Mouse (Mus musculus) layer of hippocampus, adult 8-10 months (tissue): ENCODE results near the gene Dcaf8. TPM values are rescaled to one million over a fixed set of nuclear protein-coding genes. Genes with fewer than 3 reads are reported as not detected.

ENCODE experiments used
- DNase-seq, 2 experiments: peaks; one replicate each; pipeline ENCODE4 v3.0.0; 2022; ENCODE audit warnings: low spot score in 2 of 2
- total RNA-seq, 4 experiments: library from RNA; stranded (reverse); gene quantifications; 2 replicates each; pipeline ENCODE4 v1.2.4; 2022

Dcaf8 gene
- total RNA-seq, 4 experiments from 2014 or later, result 111 to 123 (median 119) TPM

GRCm38 (mm10) chr1:172194435-172194834 is 46.6 kb downstream of the Dcaf8 start:
- DNase-seq, result no peak

- no peak for DNase-seq
Measured at GRCm38 (mm10) chr1:172197146-172197545, 49.3 kb downstream of the Dcaf8 start.

- DNase-seq, result no peak
Measured at GRCm38 (mm10) chr1:172197851-172198250, 50.0 kb downstream of the Dcaf8 start.

GRCm38 (mm10) chr1:172198316-172198715 is 50.4 kb downstream of the Dcaf8 start:
- no peak for DNase-seq

- DNase-seq, result no peak
Measured at GRCm38 (mm10) chr1:172198996-172199395, 51.1 kb downstream of the Dcaf8 start.

GRCm38 (mm10) chr1:172200161-172200560 is 52.3 kb downstream of the Dcaf8 start:
- DNase-seq, result no peak

GRCm38 (mm10) chr1:172200871-172201447 is 53.1 kb downstream of the Dcaf8 start:
- DNase-seq, result peak; percentile 68 to 78

- DNase-seq, result no peak
Measured at GRCm38 (mm10) chr1:172201967-172202880, 54.3 kb downstream of the Dcaf8 start.

GRCm38 (mm10) chr1:172202894-172203522 is 55.1 kb downstream of the Dcaf8 start:
- DNase-seq, result no peak

GRCm38 (mm10) chr1:172203566-172203965 is 55.7 kb downstream of the Dcaf8 start:
- DNase-seq, result no peak

- DNase-seq, result no peak
Measured at GRCm38 (mm10) chr1:172204033-172204813, 56.3 kb downstream of the Dcaf8 start.

- DNase-seq, result no peak
Measured at GRCm38 (mm10) chr1:172204814-172205740, 57.2 kb downstream of the Dcaf8 start.

- no peak for DNase-seq
Measured at GRCm38 (mm10) chr1:172205741-172206087, 57.8 kb downstream of the Dcaf8 start.

GRCm38 (mm10) chr1:172206141-172206917 is 58.4 kb downstream of the Dcaf8 start, which contains the start of gene Pea15a:
Gene Pea15a, minus strand, starts transcription at chr1:172206804.
- DNase-seq, result peak; percentile 79 to 82

- no peak for DNase-seq
Measured at GRCm38 (mm10) chr1:172207111-172207584, 59.3 kb downstream of the Dcaf8 start.

- DNase-seq, result no peak
Measured at GRCm38 (mm10) chr1:172212776-172213175, 64.9 kb downstream of the Dcaf8 start.

- no peak for DNase-seq
Measured at GRCm38 (mm10) chr1:172213771-172214170, 65.9 kb downstream of the Dcaf8 start.

- DNase-seq, result no peak
Measured at GRCm38 (mm10) chr1:172214748-172215147, 66.9 kb downstream of the Dcaf8 start.

- peak; percentile 90 to 91 for DNase-seq
Measured at GRCm38 (mm10) chr1:172217148-172217547, 69.3 kb downstream of the Dcaf8 start.
